Mouse (Mus musculus): ENCODE data around the gene Phf14.

DNA sequence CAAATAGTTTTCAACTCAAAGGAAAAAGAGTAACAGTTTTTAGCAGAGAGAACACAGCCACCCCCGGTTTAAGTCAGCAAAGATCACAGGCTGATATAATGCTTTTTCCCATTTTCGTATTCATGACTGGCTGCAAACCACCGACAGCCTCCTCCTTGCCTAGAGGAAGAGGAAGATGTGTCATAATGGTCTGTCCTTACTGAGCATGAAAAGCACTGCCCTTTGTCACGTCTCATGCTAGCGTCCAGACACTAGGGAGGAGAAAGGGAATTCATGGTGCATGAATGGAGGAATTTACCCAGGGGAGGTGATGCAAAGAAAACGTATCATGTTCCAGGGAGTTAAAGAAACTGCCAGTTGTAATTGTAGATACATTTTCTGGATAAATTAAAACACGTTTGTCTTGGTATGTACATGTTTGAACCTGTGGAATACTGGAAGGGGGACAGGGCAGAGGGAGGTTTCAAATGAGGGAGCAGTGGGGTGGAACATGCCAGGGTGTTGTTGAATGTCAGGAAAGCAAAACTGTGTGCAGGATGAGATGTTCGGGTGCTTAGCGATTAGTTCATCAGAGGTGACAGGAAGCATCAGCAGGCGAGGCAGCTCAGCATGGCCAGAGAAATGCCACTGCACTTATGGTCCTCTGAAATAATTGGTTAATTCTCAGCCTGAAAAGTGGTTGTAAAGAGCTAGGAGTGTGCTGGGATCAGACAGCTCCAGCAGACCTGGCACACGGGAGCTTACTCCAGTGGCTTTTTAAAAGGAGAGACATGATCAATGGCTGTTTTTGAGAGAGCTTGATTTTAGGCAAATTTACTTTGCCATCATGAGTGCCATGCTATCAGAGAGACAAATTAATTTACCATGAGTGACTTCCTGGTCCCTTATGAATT, 209.6 kb downstream of the Phf14 start:
- TF ChIP-seq ZNF384 (IDR thresholded peaks at IDR 0.05; ENCODE audit: low read depth, low read length) (no peak), MAFK (IDR thresholded peaks at IDR 0.05; ENCODE audit: insufficient read depth, low read depth, low read length) (no peak), HCFC1 (IDR thresholded peaks at IDR 0.05; ENCODE audit: borderline replicate concordance, insufficient read depth, low read length) (no peak), ZC3H11A (IDR thresholded peaks at IDR 0.05; ENCODE audit: borderline replicate concordance, low read depth, low read length) (no peak), CHD2 (IDR thresholded peaks at IDR 0.05; ENCODE audit: low read depth, low read length) (no peak)
